Mouse (Mus musculus) thymus, adult 2 months (tissue): Measurements from ENCODE around the gene Med10.

Source experiments
- CTCF ChIP-seq: fragments of 200-500 bp; IDR thresholded peaks from 2 replicates; pipeline ENCODE4 v1.5.1; 2012; ENCODE audit warnings: mild to moderate bottlenecking, control low read depth, low read length, moderate library complexity, borderline replicate concordance; ENCODE audit not compliant: control insufficient read depth, poor library complexity, insufficient read depth; ENCODE audit errors: extremely low read depth
- POLR2A ChIP-seq: fragments of 200-500 bp; IDR thresholded peaks from 2 replicates; pipeline ENCODE4 v1.6.1; 2012; ENCODE audit warnings: mild to moderate bottlenecking, low read length, control low read depth, moderate library complexity; ENCODE audit not compliant: control insufficient read depth, poor library complexity, insufficient read depth; ENCODE audit errors: extremely low read depth

GRCm38 (mm10) chr13:69752875-69753274, 49.3 kb upstream of the Med10 start:
- TF ChIP-seq CTCF (no peak), POLR2A (no peak)
